12 mouse cellular contexts compared by ENCODE assay signal in the genomic region with DNA sequence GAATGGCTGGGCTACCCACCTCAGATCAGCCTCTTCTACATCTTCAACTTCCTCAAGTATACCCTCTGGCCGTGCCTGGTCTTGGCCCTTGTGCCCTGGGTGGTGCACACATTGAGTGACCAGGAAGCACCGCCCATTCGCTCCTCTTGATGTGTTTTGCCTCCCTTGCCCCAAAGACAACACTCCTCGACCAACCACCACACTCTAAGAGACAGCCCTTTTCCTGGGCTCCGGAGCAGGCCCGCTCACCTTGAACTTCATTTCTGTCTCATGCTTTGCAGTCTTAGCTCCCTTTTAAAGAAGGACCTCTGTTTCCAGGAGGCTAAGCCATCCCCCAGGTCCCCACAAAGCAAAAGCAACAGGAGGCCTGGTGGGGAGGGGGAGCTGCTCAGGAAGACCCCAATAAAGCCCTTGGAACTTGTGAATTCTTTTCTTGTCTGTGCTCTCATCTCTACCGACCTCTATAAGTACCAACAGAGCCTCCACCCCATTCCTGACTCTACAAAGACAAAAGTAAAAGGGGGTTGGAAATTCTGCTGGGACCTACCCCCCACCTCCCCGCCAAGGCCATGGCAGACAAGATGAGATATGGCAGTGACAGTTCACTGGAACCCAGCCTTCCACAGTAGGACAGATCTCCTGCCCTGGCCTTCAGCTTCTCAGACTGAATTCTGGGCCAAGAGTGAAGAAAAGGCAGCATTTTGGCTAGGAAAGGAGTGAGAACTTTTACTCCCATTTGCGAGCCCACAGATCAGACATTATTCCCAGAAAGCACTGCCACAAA. TPM values are rescaled to one million over a fixed set of nuclear protein-coding genes. Genes with fewer than 3 reads are reported as not detected.
"Had no signal": no experiment of that assay in that cellular context is flagged by ENCODE, and none has a peak within 500 bp of the region (broad histone marks: within the 10 kb centered on the region; RNA-seq: fewer than 3 reads in every experiment).

No protein-coding gene starts in this region.

- DNase-seq: kidney, adult 8-10 months; kidney, postnatal 36 days; layer of hippocampus, adult 9-11 months; layer of hippocampus, postnatal 36 days; liver; liver, embryonic 13.5 days; liver, postnatal 0 days; right cerebral cortex, postnatal 25 days; thymus, adult 18-20 months; thymus, postnatal 14 days had no signal

RNA-seq across cellular contexts. Expression of a gene that starts 48.5 kb away (rescaled TPM):
- total RNA-seq: layer of hippocampus, adult 18-20 months; layer of hippocampus, postnatal 36 days; left cerebral cortex, postnatal 25 days had no signal
